Mouse (Mus musculus) lung, postnatal 0 days (tissue): ENCODE data around the gene Spopl.

ENCODE experiments used
- CTCF ChIP-seq: IDR thresholded peaks from 2 replicates; pipeline ENCODE4 v1.5.1; 2016; ENCODE audit warnings: antibody characterized with exemption, mild to moderate bottlenecking
- EP300 ChIP-seq: IDR thresholded peaks from 2 replicates; pipeline ENCODE4 v1.6.1; 2016; ENCODE audit warnings: antibody characterized with exemption, mild to moderate bottlenecking, control low read depth

- TF ChIP-seq EP300 (peak; percentile 62), CTCF (no peak)
Observed at GRCm38 (mm10) chr2:23617989-23618388, 46.1 kb upstream of the Spopl start.
